8 mouse cellular contexts compared by ENCODE assay signal in the genomic region with DNA sequence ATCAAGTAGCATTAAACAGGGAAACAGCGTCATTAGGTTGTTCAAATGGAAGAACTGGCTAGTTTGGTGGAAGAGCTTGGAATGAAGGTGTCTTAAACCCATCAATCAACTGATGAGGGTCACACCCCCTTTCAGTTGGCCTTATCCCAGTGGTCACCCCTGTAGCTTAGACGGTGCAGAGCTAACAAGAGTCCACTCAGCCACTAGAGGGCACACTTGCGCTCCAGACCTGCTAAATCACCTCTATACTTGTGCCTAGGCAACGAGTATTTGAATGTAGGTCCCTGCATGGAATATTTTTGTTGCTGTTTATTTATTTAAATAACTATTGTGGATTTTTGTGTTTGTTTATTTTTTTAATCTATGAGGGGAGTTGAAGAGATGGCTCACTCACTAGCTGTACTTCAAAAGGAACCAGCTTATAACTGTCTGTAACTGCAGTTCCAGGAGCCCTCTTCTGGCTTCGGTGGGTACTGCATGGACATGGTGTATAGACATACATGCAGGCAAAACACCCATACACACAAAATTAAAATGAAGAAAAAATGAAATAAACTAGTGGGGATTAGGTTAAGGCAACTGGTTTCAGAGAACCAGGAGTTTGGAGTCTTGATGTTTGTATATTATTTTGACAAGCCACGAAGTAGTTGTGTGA. TPM values are rescaled to one million over a fixed set of nuclear protein-coding genes. Genes with fewer than 3 reads are reported as not detected.
DNase-seq lines count a peak whose midpoint lies in the region; ATAC-seq lines count a peak whose summit lies in the region.

No protein-coding gene starts in this region.

- no peak overlapping the region for H3K4me3 ChIP-seq in heart, embryonic 10.5 days
- H3K4me3 ChIP-seq in limb, embryonic 11.5 days (ENCODE audit: low read depth, low read length) = no peak overlapping the region

- H3K36me3 ChIP-seq in heart, embryonic 10.5 days = peaks cover 36% of the 10 kb centered on the region
- H3K36me3 ChIP-seq in limb, embryonic 11.5 days (ENCODE audit: control insufficient read depth, insufficient read depth, low read length) = peaks cover 10% of the 10 kb centered on the region

- H3K4me2 ChIP-seq in limb, embryonic 11.5 days (ENCODE audit: low read depth, severe bottlenecking) = no peak overlapping the region

- no peaks in the 10 kb centered on the region for H3K9me3 ChIP-seq in heart, embryonic 10.5 days
- H3K9me3 ChIP-seq in limb, embryonic 11.5 days (ENCODE audit: control insufficient read depth, low read length) = 0 out of 2 replicates have a peak, but pooled peaks cover 2% of the 10 kb centered on the region

- WGBS in heart, embryonic 10.5 days = 71% methylated on average over 6 of the region's 6 CpGs
- WGBS in limb, embryonic 11.5 days = 68% methylated on average over 6 of the region's 6 CpGs

- intact Hi-C loops in heart, postnatal 14 days (cut with DNase I) = loop anchor here (1.0 kb wide), 1 partner anchor 107 kb away; no protein-coding TSS in a partner anchor

- peak; percentile 67 to 79 for DNase-seq in heart, postnatal 14 days
- DNase-seq in heart, embryonic 10.5 days (ENCODE audit: low spot score) = no peak
- peak; percentile 50 to 54 for DNase-seq in B cell, adult 2 months
- DNase-seq in R1 (ENCODE audit: low read depth, low spot score) = peak; percentile 91
- peak; percentile 14 for DNase-seq in embryo, embryonic 11.5 days (ENCODE audit: low read depth, low spot score)
- peak; percentile 72 for DNase-seq in limb, embryonic 11.5 days (ENCODE audit: low spot score)
- DNase-seq in ovary, postnatal 14 days (ENCODE audit: low spot score) = peak; percentile 53
- no peak for DNase-seq in yolk sac, embryonic 10.5 days (ENCODE audit: low spot score)

- 0 out of 2 replicates have a peak, but pooled peaks have one; percentile 54 for ATAC-seq in limb, embryonic 11.5 days (ENCODE audit: insufficient number of reproducible peaks, low FRiP score, low TSS enrichment, low read depth)

- no peaks in the 10 kb centered on the region for H3K27me3 ChIP-seq in heart, embryonic 10.5 days (ENCODE audit: insufficient read depth, poor library complexity, severe bottlenecking)
- H3K27me3 ChIP-seq in limb, embryonic 11.5 days (ENCODE audit: control insufficient read depth, insufficient read depth, low read length) = no peaks in the 10 kb centered on the region

- H3K9ac ChIP-seq in limb, embryonic 11.5 days (ENCODE audit: low read length) = no peak overlapping the region

- no peak overlapping the region for H3K27ac ChIP-seq in heart, embryonic 10.5 days
- H3K27ac ChIP-seq in limb, embryonic 11.5 days (replicated peaks; ENCODE audit: low read depth, low read length) = no peak overlapping the region

- H3K4me1 ChIP-seq in heart, embryonic 10.5 days = no peaks in the 10 kb centered on the region
- H3K4me1 ChIP-seq in limb, embryonic 11.5 days (ENCODE audit: control insufficient read depth, insufficient read depth, low read length) = no peaks in the 10 kb centered on the region

RNA-seq across cellular contexts. Expression of gene Fbln1, which starts 52.2 kb away (rescaled TPM):
- 10 to 100 TPM; 60.9 to 78.2 TPM for total RNA-seq in heart, postnatal 14 days (2021)
- polyA plus RNA-seq in heart, embryonic 10.5 days (2016; fragmentation: Nextera tagmentation; extraction: Ambion mirVana) = 146 and 177 TPM in 2 replicates
- polyA plus RNA-seq in limb, embryonic 11.5 days (2014; fragmentation: Nextera tagmentation; extraction: Ambion mirVana) = 273 and 276 TPM in 2 replicates

Comparison
In these comparisons a context has a peak if more than half of its experiments do, and no peak if none do; other contexts are left out.
1. DNase-seq: peak in heart, postnatal 14 days (2 of 2), B cell, adult 2 months (2 of 2), R1 (single experiment), embryo, embryonic 11.5 days (single experiment), limb, embryonic 11.5 days (single experiment) and ovary, postnatal 14 days (single experiment); none in heart, embryonic 10.5 days (single experiment) and yolk sac, embryonic 10.5 days (single experiment).